Mouse (Mus musculus): ENCODE measurements at regions not wholly inside any gene's neighbourhood (a gene's known extent, or its start where the extent isn't known, plus 50 kb on each side); places are given as distances from the start of the nearest gene placed in this dataset.
"Not testable (repeated sequence)": the region's sequence is repeated elsewhere in the genome, so short reads cannot be mapped to it uniquely, and the experiment has no call there.

DNA sequence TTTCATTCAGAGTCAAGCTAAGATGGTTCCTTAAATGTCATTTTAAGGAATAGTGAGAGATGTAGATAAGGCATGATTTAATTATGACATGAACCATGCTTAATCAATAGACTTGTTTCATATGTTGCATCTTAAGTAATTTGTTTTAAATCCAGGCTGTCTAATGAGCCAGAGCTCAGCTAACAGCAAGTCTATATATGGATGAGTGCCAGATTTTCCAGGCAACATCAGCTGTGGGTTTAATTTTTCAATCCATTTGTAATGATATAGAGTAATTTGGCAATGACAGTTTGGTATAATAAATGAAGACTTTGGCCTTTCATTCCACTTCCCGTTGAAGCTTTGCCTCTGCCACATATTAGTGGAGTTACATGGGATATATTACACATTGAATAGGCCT is 677.3 kb upstream of the Sorcs1 start:
- no peak for DNase-seq (ENCODE audit: extremely low spot score in 1 of 2, low spot score in 1 of 2)

DNA sequence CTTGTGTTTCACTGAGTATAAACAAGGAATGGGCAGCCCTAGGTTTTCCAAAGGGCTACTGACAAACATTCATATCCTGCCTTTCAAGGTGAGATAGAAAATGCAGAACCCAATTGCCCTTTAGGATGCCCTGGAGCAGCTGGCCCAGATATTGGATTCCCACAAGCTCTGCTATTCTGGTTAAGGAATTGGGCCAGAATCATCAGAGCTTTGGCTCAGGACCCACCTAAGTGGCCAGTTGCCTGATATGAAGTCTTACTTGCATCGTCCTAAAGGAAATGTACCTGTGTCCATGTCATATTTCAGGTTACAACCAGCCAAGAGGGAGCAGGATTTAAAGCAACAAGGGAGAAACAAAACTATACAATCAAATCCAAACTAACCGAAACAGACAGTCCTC is 662.0 kb upstream of the Sorcs1 start:
- no peak for DNase-seq (ENCODE audit: extremely low spot score in 1 of 2, low spot score in 1 of 2)

DNA sequence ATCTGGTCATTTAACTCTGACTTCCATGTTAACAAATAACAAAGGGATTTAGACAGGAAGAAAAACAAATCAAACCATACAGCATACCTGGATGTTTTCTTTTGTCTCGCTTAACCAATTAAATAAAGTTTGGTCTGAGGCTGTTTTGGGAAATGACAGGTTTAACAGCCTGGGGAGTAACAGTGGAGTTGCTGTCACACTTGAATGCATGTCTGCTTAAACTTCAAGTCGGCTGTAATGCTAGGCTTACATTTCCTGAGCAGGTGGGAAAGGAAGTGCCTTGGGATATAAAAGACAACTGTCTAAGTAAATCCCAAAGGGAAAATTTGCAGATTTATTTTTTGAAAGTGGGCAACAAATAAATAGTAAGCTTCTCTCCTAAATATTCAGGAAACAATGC is 651.6 kb upstream of the Sorcs1 start:
- no peak for DNase-seq (ENCODE audit: extremely low spot score in 1 of 2, low spot score in 1 of 2)

DNA sequence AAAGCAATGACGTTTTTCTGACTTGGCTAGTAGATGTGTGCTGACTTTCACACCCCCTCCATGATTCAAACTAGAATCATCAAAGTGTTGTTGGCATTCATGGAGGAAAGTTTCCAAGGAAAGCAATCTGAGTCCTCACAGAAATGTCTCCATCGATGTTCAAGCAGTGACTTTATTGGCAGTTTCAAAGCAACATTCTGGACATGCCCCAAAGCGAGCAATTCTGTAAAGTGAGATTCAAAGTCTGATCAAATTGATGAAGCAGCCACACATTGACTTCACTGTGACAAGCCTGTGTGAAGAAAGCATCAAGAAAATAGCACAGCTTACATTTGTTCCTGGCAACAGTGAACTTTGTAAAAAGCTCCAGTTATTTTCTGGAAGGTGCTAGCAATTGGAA is 625.3 kb upstream of the Sorcs1 start:
- DNase-seq (ENCODE audit: extremely low spot score in 1 of 2, low spot score in 1 of 2): peak in 1 of 2 experiments; percentile 28

DNA sequence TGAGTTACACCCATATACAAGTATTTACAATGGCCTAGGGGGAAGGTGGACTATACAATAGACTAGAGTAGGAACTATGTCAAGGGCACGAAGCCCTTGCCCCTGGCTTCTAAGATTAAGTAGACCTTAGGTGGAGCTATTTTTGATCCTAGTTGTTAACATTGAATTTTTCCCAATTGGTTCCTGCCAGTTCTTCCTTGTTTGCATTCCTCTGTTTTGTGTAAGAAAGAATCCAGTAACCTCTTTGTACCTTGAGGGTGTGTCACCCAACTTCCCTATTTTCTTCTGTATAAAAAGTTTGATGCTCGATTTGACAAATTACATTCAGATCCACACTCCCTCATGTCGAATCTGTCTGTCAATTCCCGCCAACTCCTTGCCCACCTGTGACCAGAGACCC is 618.2 kb upstream of the Sorcs1 start:
- DNase-seq (ENCODE audit: extremely low spot score in 1 of 2, low spot score in 1 of 2): not testable (repeated sequence)

DNA sequence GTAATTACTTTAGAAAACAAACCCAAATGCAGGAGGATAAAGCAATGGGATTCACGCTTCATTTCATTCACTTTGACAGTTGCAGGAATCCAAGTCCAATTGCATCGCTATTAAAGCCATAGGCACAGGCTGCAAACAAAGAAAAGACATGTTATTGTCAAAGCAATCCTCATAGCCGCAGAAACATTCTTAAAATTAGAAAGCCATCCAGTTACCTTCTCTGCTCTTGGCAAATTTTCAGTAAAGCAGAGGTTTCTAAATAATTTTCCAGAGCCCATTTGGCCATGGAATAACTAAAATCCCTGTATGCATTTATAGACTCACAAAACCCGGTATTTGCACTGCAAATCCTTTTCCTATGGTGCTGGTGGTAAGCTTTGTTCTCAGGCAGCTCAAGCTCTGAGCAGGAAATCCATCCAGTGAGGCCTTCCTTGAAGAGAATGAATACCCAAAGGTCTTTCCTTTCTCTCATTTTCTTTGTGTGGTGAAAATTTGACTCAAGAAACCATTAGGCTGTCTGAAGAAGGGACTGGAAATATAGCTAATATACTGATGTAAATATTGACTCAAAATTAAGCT is 590.6 kb upstream of the Sorcs1 start:
- no peak for DNase-seq (ENCODE audit: extremely low spot score in 1 of 2, low spot score in 1 of 2)

DNA sequence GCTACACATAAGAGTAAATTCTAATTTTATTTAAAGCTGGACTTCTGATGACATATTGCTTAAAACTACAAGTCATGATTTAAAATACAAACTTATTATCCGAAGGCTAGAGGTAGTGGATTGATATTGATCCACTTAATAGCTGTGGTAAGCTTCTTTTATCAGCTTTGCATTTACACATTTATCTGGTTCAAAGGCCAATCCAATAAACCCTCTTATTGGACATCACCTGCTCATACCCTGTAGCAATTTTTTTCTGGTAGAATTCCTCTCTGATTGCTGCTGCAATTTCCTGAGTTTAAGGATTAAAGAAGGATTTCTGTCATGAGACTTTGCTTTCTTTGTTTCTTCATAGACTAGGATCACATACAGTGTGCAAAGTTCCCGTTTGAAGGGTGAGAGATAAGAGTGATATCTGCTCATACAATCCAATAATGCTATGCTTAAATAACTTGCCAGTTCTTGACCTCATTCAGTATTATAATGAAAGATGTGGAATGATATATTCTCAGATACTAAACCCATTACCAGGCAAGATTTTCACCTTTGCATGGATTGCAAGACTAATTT is 561.9 kb upstream of the Sorcs1 start:
- no peak for DNase-seq (ENCODE audit: extremely low spot score in 1 of 2, low spot score in 1 of 2)

DNA sequence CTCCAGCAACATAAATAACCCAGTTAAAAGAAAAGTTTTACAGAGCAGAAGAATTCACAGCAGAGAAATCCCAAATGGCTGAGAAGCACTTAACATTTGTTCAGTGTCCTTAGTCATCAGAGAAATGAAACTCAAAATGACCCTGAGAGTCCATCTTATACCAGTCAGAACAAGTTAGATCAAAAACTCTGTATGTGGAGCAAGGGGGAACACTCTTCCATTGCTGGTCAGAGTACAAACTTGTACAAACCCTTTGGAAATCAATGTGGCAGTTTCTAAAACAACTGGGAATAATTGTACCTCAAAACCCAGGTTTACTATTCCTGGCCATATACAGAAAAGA is 559.7 kb upstream of the Sorcs1 start:
- no peak for DNase-seq (ENCODE audit: extremely low spot score in 1 of 2, low spot score in 1 of 2)

DNA sequence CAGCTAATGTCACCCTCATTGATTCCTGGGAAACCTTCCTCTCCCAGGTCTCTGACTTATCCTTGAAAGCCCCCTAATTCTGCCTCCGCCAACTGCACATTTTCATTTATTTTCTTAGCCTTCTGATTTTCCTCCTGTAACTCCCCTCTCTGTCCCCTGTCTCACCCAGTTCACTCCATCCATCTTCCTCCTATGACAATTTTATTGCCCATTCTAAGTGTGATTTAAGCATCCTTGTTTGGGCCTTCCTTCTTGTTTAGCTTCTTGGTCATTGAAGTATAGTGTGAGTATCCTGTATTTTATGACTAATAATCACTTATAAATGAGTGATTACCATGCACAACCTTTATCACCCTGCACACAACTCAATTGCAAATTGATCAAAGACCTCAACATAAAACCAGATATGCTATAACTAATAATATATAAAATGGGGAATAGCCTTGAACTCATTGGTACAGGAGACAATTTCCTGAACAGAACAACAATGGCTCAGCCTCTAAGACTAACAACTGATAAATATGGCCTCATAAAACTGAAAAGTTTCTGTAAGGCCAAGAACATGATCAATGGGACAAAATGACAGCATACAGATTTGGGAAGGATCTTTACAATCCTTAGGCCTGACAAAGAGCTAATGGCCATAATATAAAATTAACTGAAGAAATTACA is 559.2 kb upstream of the Sorcs1 start:
- no peak for DNase-seq (ENCODE audit: extremely low spot score in 1 of 2, low spot score in 1 of 2)

DNA sequence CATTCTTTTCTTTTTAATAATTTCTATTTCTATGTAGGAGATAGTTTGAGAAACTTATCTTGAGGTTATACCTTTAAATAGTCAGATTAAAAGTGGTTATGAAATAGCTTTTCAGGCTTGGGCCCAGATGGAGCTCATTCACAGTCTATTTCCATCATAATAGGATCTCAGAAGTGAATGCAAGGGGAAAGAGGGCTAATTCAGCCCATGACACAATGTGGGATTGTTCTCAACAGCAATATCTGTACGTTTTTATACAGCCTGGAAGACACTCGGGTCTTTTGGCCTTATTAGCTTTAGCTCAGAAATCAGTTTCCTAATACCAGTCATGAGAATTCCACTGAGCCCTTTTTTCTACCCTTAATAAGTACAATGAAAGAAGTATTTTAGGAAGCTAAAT is 554.1 kb upstream of the Sorcs1 start:
- peak in 1 of 2 experiments; percentile 0 for DNase-seq (ENCODE audit: extremely low spot score in 1 of 2, low spot score in 1 of 2)

DNA sequence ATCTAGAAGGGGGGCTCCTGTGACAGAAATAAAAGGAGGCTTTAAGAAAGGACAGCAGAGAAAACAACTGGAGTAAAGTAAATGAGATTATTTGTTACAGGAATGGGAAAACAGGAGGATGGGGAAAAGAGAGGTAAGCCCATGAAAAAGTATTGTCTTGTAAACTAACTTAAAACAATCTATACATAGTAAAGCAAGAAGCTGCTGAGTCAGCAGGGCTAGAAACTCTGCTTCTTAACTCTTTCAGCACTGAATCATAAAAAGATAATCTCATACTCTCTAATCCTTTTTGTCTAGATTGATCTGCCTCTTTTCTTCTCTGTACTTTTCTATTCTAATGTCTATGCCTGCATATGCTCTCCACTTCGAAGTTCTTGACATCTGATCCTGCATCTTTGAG is 548.5 kb upstream of the Sorcs1 start:
- no peak for DNase-seq (ENCODE audit: extremely low spot score in 1 of 2, low spot score in 1 of 2)

DNA sequence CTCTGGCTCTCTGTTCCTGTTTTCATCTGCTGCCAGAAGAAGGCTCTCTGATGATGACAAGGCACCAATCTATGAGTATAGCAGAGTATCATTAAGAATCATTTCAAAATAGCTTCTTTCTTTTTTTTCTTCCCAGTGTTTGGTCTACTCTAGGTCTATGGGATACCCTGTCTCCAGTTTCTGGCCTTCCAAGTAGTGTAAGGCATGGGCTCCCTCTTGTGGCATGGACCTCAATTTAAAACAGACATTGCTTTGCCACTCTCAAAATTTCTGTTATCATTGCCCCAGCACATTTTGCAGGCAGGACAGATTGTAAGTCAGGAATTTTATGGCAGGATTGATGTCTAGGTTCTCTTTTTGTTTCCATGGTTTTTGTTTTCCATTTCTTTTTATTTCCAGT is 522.9 kb upstream of the Sorcs1 start:
- peak; percentile 5 to 65 for DNase-seq (ENCODE audit: extremely low spot score in 1 of 2, low spot score in 1 of 2)

Data from frontal cortex, adult 2 months (tissue).